Mouse (Mus musculus) T-cell, adult 2 months (primary cell): ENCODE data around the gene Prps1l3.

Experiments used
- DNase-seq: peaks from one replicate; pipeline ENCODE4 v3.0.0; 2022; ENCODE audit warnings: low spot score

Prps1l3 gene

DNA sequence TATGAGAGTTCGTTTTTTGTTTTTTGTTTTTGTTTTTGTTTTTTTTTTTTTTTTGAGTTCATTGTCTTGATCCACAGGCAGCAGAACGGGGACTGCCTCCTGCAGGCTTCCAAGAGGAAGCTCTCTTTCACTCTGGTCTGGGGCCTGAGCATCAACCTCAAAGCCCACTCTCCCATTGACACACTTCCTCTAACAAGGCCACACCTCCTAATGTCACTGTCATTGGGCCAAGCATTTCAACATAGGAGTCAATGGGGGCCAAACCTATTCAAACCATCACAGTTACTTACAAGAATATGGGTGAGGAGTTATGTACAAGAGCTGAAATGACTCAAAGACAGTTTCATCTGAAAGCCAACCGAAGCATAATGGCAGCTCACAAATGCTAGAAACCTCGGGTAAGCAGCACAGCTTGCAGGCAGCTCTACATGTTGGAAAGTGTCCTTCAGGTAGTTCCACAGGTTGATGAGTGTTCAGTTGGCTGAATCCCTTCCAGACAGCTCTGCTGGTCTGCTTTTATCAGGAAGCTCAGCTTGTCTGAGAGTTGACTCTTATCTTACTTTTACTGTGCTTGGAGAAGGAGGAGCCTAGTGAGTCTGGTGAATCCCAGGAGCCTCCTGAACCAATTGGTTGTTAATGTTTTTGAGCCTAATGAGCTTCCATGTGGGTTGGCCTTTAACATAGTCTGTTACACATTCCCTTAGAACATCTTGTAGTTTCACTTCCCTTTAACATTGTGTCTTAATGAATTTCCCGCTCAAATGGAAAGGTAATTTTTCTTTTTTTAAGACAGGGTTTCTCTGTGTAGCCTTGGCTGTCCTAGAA, 13.7 kb downstream of the Prps1l3 start:
- no peak for DNase-seq

DNA sequence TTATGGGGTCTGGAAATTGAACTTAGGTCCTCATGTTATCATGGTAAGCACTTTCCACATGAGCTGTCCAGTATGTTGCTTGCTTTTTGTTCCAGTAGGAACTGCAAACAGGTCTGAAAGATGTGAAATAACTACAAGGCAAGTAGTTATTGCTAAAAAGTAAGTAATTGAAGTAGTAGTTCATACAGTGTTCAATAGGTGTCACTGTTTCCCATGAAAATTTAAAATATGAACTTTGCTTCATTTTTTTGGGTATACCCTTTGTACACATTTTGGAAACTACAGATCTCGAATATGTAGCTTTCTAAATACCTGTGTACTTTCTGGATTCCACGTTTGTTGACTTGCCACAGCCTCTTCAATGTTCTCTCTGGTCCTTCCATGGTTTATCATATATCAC, 28.4 kb downstream of the Prps1l3 start:
- DNase-seq, result no peak

DNA sequence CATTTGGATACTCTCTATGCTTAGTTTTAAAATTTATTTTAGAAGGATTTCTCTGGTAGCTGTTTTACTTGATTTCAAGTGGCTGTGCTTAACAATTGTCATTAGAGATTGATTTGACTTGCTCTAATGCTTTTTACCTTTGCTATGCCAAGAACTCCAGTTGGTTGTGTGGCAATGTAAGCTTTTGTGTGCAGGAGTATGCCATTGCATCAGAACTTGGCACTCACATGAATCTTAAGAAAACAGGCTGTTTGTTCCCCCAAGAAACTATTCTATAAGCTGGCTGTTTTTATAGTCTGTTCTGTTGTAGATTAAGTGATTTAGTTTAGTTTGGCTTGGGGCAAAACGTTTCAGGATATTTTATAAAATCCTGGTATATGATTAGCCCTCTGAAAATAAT, 45.2 kb downstream of the Prps1l3 start:
- no peak for DNase-seq

DNA sequence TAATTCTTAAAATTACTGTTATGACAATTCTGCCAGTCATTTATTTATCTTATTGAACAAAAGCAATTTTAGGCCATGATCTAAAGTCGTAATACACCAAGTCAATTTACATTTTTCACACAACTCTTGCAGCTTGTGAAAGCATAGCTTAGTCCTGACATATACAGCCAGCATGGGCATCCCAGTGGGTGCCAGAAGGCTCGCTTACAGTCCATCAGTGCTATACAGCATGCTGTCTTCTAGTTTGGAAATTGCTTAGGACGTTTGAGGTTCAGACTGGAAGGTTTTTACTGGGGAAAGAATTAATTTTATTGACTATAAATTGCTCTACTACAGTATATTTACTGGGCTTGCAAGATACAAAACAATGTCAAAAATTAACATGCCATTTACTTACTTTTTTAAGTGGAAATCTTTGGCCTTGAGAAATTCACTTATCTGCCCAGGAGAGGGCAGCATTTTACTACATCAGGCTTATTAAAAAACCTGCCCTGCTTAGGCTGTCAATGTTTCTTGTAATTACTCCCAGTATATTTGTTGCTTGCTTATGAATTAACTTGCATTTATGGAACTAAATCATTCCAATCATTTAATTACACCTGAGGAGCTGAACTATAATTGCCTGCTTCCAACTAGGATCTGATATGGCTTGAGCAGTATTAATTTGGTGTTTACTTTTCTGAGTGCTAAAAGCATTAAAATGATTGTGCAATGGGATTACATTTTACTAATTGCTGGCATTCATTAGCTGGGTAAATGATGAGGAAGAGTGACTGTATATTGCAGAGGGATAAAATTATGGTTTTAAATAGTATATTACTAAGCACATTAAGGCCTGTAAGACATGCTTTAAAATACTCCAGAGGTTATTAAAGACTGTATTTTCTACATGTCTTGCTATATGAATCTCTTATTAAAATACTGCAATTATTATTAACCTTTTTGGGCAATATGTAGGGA, 51.2 kb downstream of the Prps1l3 start:
- no peak for DNase-seq

- no peak for DNase-seq
These were observed 55.3 kb downstream of the Prps1l3 start for GRCm38 (mm10) chr12:57285303-57286059.
